Mouse (Mus musculus) heart, adult 11 months (tissue): ENCODE results near the gene Tom1l1.

Experiments
- DNase-seq: peaks from one replicate; pipeline ENCODE4 v3.0.0; 2022

Tom1l1 gene

GRCm38 (mm10) chr11:90612118-90612517, 76.0 kb downstream of the Tom1l1 start:
- DNase-seq: no peak

GRCm38 (mm10) chr11:90603066-90603465, 85.1 kb downstream of the Tom1l1 start:
- no peak for DNase-seq

GRCm38 (mm10) chr11:90595826-90596225, 92.3 kb downstream of the Tom1l1 start:
- DNase-seq: no peak
